Mouse (Mus musculus) CH12.LX (cell line): ENCODE data around the gene Samd5.

Experiments
- CTCF ChIP-seq, 2 experiments: IDR thresholded peaks in 1 of 2; conservative IDR thresholded peaks in 1 of 2; 2 replicates each; pipeline ENCODE4 v1.5.1; 2011 to 2012; ENCODE audit warnings: low read depth in 2 of 2, low read length in 2 of 2, improper control_type of control experiment in 1 of 2, inconsistent platforms in 1 of 2, mild to moderate bottlenecking in 1 of 2, moderate library complexity in 1 of 2
- MAFK ChIP-seq: IDR thresholded peaks from 2 replicates; pipeline ENCODE4 v1.6.1; 2011; ENCODE audit warnings: low read length, improper control_type of control experiment; ENCODE audit not compliant: insufficient replicate concordance

- TF ChIP-seq CTCF (conservative IDR thresholded peaks at IDR 0.05 in 1 of 2, IDR thresholded peaks at IDR 0.05 in 1 of 2; ENCODE audit: low read depth in 2 of 2, low read length in 2 of 2), result no peak
- TF ChIP-seq MAFK, result no peak
These were observed 24.8 kb downstream of the Samd5 start for GRCm38 (mm10) chr10:9650050-9650825.
